Mouse (Mus musculus): ENCODE data around the gene Olfr1040.
"Not testable (repeated sequence)": the region's sequence is repeated elsewhere in the genome, so short reads cannot be mapped to it uniquely, and the experiment has no call there.

Olfr1040 gene

GRCm38 (mm10) chr2:86146632-86147031, at the start of gene Olfr1040:
Gene Olfr1040 (minus strand): TSS chr2:86146732.
- Histone ChIP-seq H3K4me1 (replicated peaks; ENCODE audit: low read depth, low read length) (no peaks in the 10 kb centered on the region), H3K9me3 (ENCODE audit: low read length) (0 out of 2 replicates have a peak, but pooled peaks cover 2% of the 10 kb centered on the region), H3K36me3 (ENCODE audit: insufficient read depth, low read length) (no peaks in the 10 kb centered on the region), H3K4me3 (replicated peaks; ENCODE audit: low read length) (no peak within 1 kb of the TSS), H3K27me3 (ENCODE audit: insufficient read depth, low read length) (no peaks in the 10 kb centered on the region)
- TF ChIP-seq CTCF (conservative IDR thresholded peaks at IDR 0.05; ENCODE audit: low read length) = no peak
- TF ChIP-seq NANOG (IDR thresholded peaks at IDR 0.05; ENCODE audit: borderline replicate concordance, low read length) = no peak
- TF ChIP-seq POU5F1 (IDR thresholded peaks at IDR 0.05; ENCODE audit: borderline replicate concordance, low read length) = no peak

DNA sequence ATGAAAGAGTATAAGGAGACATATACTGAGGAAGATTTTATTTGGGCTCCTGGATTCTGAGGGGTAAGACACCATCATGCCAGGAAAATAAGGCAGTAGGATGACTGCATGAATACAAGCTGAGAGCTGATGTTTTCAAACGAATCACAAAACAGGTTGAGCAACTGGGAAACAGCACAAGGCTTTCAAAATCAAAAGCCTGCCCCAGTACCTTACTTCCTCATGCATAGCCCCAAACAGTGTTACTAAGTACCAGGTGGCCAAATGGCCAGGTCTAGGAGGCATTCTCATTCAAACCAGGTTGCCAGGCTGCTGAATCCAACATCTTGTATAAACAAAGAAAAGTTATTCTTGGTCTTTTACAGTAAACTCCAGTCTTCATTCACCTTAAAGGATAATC, 49.3 kb upstream of the Olfr1040 start:
- no peak overlapping the region for H3K4me3 ChIP-seq (replicated peaks; ENCODE audit: low read length)

GRCm38 (mm10) chr2:86185583-86185982, 39.1 kb upstream of the Olfr1040 start, which contains the start of gene Olfr52:
Gene Olfr52 (minus strand): TSS chr2:86185683.
- Histone ChIP-seq H3K4me3 (replicated peaks; ENCODE audit: low read length) (no peak within 1 kb of the TSS), H3K9me3 (ENCODE audit: low read length) (no peaks in the 10 kb centered on the region), H3K27me3 (ENCODE audit: insufficient read depth, low read length) (no peaks in the 10 kb centered on the region), H3K4me1 (replicated peaks; ENCODE audit: low read depth, low read length) (peaks cover 6% of the 10 kb centered on the region; the same call in 1 of the 2 replicates), H3K36me3 (ENCODE audit: insufficient read depth, low read length) (no peaks in the 10 kb centered on the region)
- TF ChIP-seq NANOG (IDR thresholded peaks at IDR 0.05; ENCODE audit: borderline replicate concordance, low read length) = no peak
- no peak for TF ChIP-seq POU5F1 (IDR thresholded peaks at IDR 0.05; ENCODE audit: borderline replicate concordance, low read length)
- no peak for TF ChIP-seq CTCF (conservative IDR thresholded peaks at IDR 0.05; ENCODE audit: low read length)

More for the DNA sequence above, 49.3 kb upstream of the Olfr1040 start:
- H3K27me3 ChIP-seq (ENCODE audit: insufficient read depth, low read length) = no peaks in the 10 kb centered on the region
- peaks cover 5% of the 10 kb centered on the region for H3K9me3 ChIP-seq (ENCODE audit: low read length)
- no peaks in the 10 kb centered on the region for H3K36me3 ChIP-seq (ENCODE audit: insufficient read depth, low read length)
- TF ChIP-seq NANOG (IDR thresholded peaks at IDR 0.05; ENCODE audit: borderline replicate concordance, low read length) (no peak), CTCF (conservative IDR thresholded peaks at IDR 0.05; ENCODE audit: low read length) (no peak), POU5F1 (IDR thresholded peaks at IDR 0.05; ENCODE audit: borderline replicate concordance, low read length) (no peak)
- H3K4me1 ChIP-seq (replicated peaks; ENCODE audit: low read depth, low read length) = no peaks in the 10 kb centered on the region

GRCm38 (mm10) chr2:86179950-86180349, 33.4 kb upstream of the Olfr1040 start:
- Histone ChIP-seq H3K36me3 (ENCODE audit: insufficient read depth, low read length) (no peaks in the 10 kb centered on the region), H3K4me3 (replicated peaks; ENCODE audit: low read length) (no peak overlapping the region), H3K4me1 (replicated peaks; ENCODE audit: low read depth, low read length) (peaks cover 20% of the 10 kb centered on the region), H3K27me3 (ENCODE audit: insufficient read depth, low read length) (no peaks in the 10 kb centered on the region), H3K9me3 (ENCODE audit: low read length) (no peaks in the 10 kb centered on the region)
- TF ChIP-seq CTCF (conservative IDR thresholded peaks at IDR 0.05; ENCODE audit: low read length) (no peak), POU5F1 (IDR thresholded peaks at IDR 0.05; ENCODE audit: borderline replicate concordance, low read length) (no peak), NANOG (IDR thresholded peaks at IDR 0.05; ENCODE audit: borderline replicate concordance, low read length) (peak; percentile 74)

- Histone ChIP-seq H3K36me3 (ENCODE audit: insufficient read depth, low read length) (no peaks in the 10 kb centered on the region), H3K27me3 (ENCODE audit: insufficient read depth, low read length) (no peaks in the 10 kb centered on the region), H3K9me3 (ENCODE audit: low read length) (no peaks in the 10 kb centered on the region), H3K4me1 (replicated peaks; ENCODE audit: low read depth, low read length) (peaks cover 15% of the 10 kb centered on the region), H3K4me3 (replicated peaks; ENCODE audit: low read length) (no peak within 1 kb of the TSS)
- TF ChIP-seq NANOG (IDR thresholded peaks at IDR 0.05; ENCODE audit: borderline replicate concordance, low read length) = no peak
- no peak for TF ChIP-seq POU5F1 (IDR thresholded peaks at IDR 0.05; ENCODE audit: borderline replicate concordance, low read length)
- TF ChIP-seq CTCF (conservative IDR thresholded peaks at IDR 0.05; ENCODE audit: low read length) = no peak
Observed at GRCm38 (mm10) chr2:86177720-86178119, 31.2 kb upstream of the Olfr1040 start, which contains the start of gene Olfr1044. Gene Olfr1044 (minus strand): TSS chr2:86177820.

DNA sequence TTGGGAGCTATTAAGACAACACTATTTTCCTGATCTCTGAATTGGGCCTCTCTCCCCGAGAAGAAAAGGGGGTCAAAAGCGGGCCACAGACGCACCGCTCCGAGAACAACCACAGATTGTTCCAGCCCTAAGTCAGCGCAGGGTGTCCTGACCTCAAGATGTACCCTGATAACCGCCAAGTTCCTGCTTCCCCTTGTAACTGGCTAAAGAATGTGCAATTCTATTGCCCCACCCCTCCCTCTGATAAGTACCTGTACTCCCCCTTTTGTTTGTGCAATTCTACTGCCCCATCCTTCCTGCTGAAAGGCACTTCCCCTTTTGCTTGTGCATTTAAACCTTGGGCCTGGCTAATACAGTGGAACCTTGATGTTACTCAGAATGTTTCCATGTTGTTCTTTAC, 28.9 kb upstream of the Olfr1040 start:
- TF ChIP-seq NANOG (IDR thresholded peaks at IDR 0.05; ENCODE audit: borderline replicate concordance, low read length) = 0 out of 2 replicates have a peak, but pooled peaks have one; percentile 16
- H3K9me3 ChIP-seq (ENCODE audit: low read length); H3K27me3 ChIP-seq (ENCODE audit: insufficient read depth, low read length): not testable (repeated sequence)

GRCm38 (mm10) chr2:86167422-86167821, 20.9 kb upstream of the Olfr1040 start, which contains the start of gene Olfr1043:
Gene Olfr1043 (minus strand): TSS chr2:86167522.
- H3K9me3 ChIP-seq (ENCODE audit: low read length) = no peaks in the 10 kb centered on the region
- TF ChIP-seq CTCF (conservative IDR thresholded peaks at IDR 0.05; ENCODE audit: low read length) = no peak
- no peak for TF ChIP-seq NANOG (IDR thresholded peaks at IDR 0.05; ENCODE audit: borderline replicate concordance, low read length)
- no peak for TF ChIP-seq POU5F1 (IDR thresholded peaks at IDR 0.05; ENCODE audit: borderline replicate concordance, low read length)

More for the DNA sequence above, 28.9 kb upstream of the Olfr1040 start:
- not testable (repeated sequence) for H3K36me3 ChIP-seq (ENCODE audit: insufficient read depth, low read length); H3K4me3 ChIP-seq (replicated peaks; ENCODE audit: low read length)
- H3K4me1 ChIP-seq (replicated peaks; ENCODE audit: low read depth, low read length) = peaks cover 15% of the 10 kb centered on the region

GRCm38 (mm10) chr2:86161738-86162137, 15.2 kb upstream of the Olfr1040 start, which contains the start of gene Olfr1042:
Gene Olfr1042 (minus strand): TSS chr2:86161838.
- no peaks in the 10 kb centered on the region for H3K36me3 ChIP-seq (ENCODE audit: insufficient read depth, low read length)
- H3K27me3 ChIP-seq (ENCODE audit: insufficient read depth, low read length) = no peaks in the 10 kb centered on the region
- H3K9me3 ChIP-seq (ENCODE audit: low read length) = no peaks in the 10 kb centered on the region
- no peak within 1 kb of the TSS for H3K4me3 ChIP-seq (replicated peaks; ENCODE audit: low read length)
- no peak for TF ChIP-seq POU5F1 (IDR thresholded peaks at IDR 0.05; ENCODE audit: borderline replicate concordance, low read length)
- TF ChIP-seq CTCF (conservative IDR thresholded peaks at IDR 0.05; ENCODE audit: low read length) = no peak
- TF ChIP-seq NANOG (IDR thresholded peaks at IDR 0.05; ENCODE audit: borderline replicate concordance, low read length) = no peak
- no peaks in the 10 kb centered on the region for H3K4me1 ChIP-seq (replicated peaks; ENCODE audit: low read depth, low read length)

More at GRCm38 (mm10) chr2:86167422-86167821, 20.9 kb upstream of the Olfr1040 start, which contains the start of gene Olfr1043:
- Histone ChIP-seq H3K4me3 (replicated peaks; ENCODE audit: low read length) (no peak within 1 kb of the TSS), H3K4me1 (replicated peaks; ENCODE audit: low read depth, low read length) (no peaks in the 10 kb centered on the region), H3K36me3 (ENCODE audit: insufficient read depth, low read length) (no peaks in the 10 kb centered on the region), H3K27me3 (ENCODE audit: insufficient read depth, low read length) (no peaks in the 10 kb centered on the region)

DNA sequence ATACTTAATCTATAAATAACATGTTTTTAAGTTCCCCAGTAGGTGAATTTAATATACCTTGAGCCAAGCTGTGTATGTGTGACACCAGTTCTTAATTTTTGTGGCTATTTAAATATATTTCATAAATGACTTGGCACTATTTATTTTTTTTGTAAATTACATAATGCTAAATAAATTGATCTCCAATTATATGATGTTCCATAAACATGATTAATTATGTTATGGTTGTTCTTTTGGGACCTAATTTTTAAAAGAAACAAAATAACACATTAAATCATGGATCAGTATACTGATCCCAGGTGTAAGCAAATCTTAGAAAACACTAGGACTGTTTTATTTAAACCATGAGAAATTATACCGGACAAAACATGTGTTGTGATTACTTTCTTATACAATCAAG, 10.7 kb downstream of the Olfr1040 start, which contains the start of gene Olfr1039:
TSS of gene Olfr1039 (minus strand) at position 101 of the 400 bp plus-strand sequence.
- Histone ChIP-seq H3K4me3 (replicated peaks; ENCODE audit: low read length) (no peak within 1 kb of the TSS), H3K36me3 (ENCODE audit: insufficient read depth, low read length) (no peaks in the 10 kb centered on the region), H3K4me1 (replicated peaks; ENCODE audit: low read depth, low read length) (no peaks in the 10 kb centered on the region), H3K27me3 (ENCODE audit: insufficient read depth, low read length) (no peaks in the 10 kb centered on the region), H3K9me3 (ENCODE audit: low read length) (no peaks in the 10 kb centered on the region)
- TF ChIP-seq NANOG (IDR thresholded peaks at IDR 0.05; ENCODE audit: borderline replicate concordance, low read length) (no peak), CTCF (conservative IDR thresholded peaks at IDR 0.05; ENCODE audit: low read length) (no peak), POU5F1 (IDR thresholded peaks at IDR 0.05; ENCODE audit: borderline replicate concordance, low read length) (no peak)
